Mouse (Mus musculus) cerebellum, adult 2 months (tissue): ENCODE measurements around the gene Tcam1.
A peak's percentile ranks its signal among the peaks of the same experiment; 100 is the strongest.

ENCODE experiments used
- CTCF ChIP-seq: fragments of 200-500 bp; IDR thresholded peaks from 2 replicates; pipeline ENCODE4 v1.5.1; 2011; ENCODE audit warnings: low read depth, mild to moderate bottlenecking, control low read depth, low read length, moderate library complexity, borderline replicate concordance; ENCODE audit not compliant: insufficient read depth
- POLR2A ChIP-seq: fragments of 200-500 bp; IDR thresholded peaks from 2 replicates; pipeline ENCODE4 v1.6.1; 2011; ENCODE audit warnings: low read length, control low read depth, borderline replicate concordance; ENCODE audit not compliant: insufficient read depth

DNA sequence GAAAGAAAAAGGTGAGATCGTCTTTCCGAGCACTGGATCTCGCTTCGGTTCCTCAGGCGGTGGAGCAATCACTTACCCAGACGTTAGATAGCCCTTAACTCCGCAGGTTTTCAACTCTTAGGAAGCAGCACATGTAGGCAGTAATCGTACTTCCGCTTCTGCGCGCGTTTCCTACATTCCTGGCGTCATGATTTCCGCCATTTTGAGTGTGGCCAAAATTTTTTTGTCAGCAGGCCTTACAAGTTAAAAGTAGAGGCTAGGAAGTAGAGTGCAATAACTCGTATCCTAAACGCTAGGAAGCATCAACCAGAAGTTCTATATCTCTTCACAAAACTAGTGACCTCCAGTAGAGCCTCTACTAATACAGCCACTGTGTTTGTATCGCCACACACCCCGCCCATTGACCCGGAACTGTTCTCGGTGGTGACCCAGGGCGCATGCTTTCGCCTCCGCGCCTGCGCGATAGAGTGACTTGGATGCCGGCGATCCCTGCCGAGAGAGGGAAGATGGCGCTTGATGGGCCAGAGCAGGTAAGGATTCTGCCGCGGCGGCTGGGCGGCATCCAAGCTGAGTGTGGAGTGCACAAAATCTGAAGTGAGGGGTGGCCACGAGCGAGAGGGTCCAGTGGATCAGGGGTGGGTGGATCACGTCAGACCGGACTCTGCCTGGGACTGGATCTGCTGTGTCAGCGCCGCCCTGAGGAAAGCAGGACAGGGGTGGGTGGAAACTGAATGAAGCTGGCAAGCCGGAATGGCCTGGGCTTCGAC, 20.6 kb upstream of the Tcam1 start, which contains the start of the genes Ftsj3 and Psmc5:
- TF ChIP-seq POLR2A (peak; percentile 87; the same call in 1 of the 2 replicates), CTCF (no peak; the same call in 1 of the 2 replicates)
